Mouse (Mus musculus) bone marrow macrophage, adult 2 months (primary cell): Measurements from ENCODE around the gene Golga1. TPM values are rescaled to one million over a fixed set of nuclear protein-coding genes. Genes with fewer than 3 reads are reported as not detected.

Experiments used
- H3K27ac ChIP-seq: 2 replicates; pipeline ENCODE4 v1.5.1; 2012; ENCODE audit warnings: low read depth, low read length; ENCODE audit not compliant: insufficient read depth
- H3K4me1 ChIP-seq: 2 replicates; pipeline ENCODE4 v1.6.1; 2012; ENCODE audit warnings: low read length; ENCODE audit not compliant: control insufficient read depth, insufficient read depth
- H3K4me3 ChIP-seq: 2 replicates; pipeline ENCODE4 v1.5.1; 2012; ENCODE audit warnings: mild to moderate bottlenecking, low read length, moderate library complexity; ENCODE audit not compliant: insufficient read depth
- CTCF ChIP-seq: IDR thresholded peaks from 2 replicates; pipeline ENCODE4 v1.5.1; 2012; ENCODE audit warnings: low read depth, mild to moderate bottlenecking, low read length, moderate library complexity
- POLR2A ChIP-seq: IDR thresholded peaks from 2 replicates; pipeline ENCODE4 v1.6.1; 2012; ENCODE audit warnings: mild to moderate bottlenecking, low read depth, low read length, borderline replicate concordance
- polyA plus RNA-seq: library from polyadenylated mRNA; stranded (reverse); fragments of >200 nt; gene quantifications from 2 replicates; pipeline ENCODE4 v1.2.4, GENCODE M21; 2012; ENCODE audit not compliant: missing spikeins, insufficient read depth, insufficient read length

Gene Golga1
- polyA plus RNA-seq, 1 experiment: 19.3 TPM

- H3K27ac ChIP-seq: no peak overlapping the region
- peaks cover 14% of the 10 kb centered on the region for H3K4me1 ChIP-seq
- H3K4me3 ChIP-seq: no peak overlapping the region
- no peak for TF ChIP-seq POLR2A
- no peak for TF ChIP-seq CTCF
Measured at GRCm38 (mm10) chr2:39000587-39000919, 64.8 kb downstream of the Golga1 start.

DNA sequence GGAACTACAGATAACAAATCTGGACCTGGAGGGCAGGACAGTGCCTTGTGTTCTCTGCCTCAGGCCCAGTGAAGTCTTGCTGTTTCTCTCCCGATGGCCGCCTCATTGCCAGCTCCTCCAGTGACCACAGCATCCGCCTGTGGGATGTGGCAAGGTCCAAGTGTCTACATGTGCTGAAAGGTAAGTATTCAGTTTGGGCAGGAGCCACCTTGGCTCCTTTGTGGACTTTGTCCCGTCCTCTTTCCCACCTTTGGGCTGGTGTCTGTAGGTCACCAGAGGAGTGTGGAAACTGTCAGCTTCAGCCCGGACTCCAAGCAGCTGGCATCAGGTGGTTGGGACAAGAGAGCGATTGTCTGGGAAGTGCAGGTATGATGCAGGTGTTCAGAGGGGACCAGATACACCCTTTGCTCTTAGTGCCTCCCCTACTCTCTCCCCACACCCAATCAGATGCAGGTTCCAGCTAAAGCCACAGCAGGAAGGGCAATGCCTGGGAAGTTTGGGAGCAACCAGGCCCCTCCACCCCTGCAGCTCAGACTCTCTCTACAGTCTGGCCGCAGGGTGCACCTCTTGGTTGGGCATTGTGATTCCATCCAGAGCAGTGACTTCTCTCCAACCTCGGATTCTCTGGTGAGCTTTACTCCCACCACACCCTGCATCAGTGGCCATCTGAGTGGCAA lies 65.3 kb downstream of the Golga1 start:
- no peak for TF ChIP-seq POLR2A
- no peak for TF ChIP-seq CTCF
- no peak overlapping the region for H3K4me3 ChIP-seq
- H3K4me1 ChIP-seq: peaks cover 14% of the 10 kb centered on the region
- H3K27ac ChIP-seq: no peak overlapping the region

DNA sequence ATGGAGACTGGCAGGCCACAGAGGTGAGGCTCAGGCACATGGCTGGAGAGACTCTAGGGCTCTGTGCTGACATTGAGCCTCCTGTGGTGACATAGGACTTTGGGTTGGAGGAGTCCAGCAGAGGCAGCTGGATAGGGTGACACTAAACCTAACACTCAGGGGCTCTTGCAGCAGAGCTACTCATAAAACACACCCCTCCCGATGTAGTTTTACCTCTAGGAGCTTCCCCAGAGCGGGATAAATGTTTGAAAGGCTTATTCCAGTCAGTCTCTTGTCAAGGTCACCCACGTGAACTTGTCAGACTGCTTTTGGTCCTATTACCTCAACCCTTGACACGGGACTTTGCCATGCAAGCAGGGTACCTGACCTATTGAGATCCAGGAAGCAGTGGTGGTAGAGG lies 66.0 kb downstream of the Golga1 start:
- TF ChIP-seq CTCF (no peak), POLR2A (no peak)
- H3K27ac ChIP-seq: no peak overlapping the region
- peaks cover 14% of the 10 kb centered on the region for H3K4me1 ChIP-seq
- no peak overlapping the region for H3K4me3 ChIP-seq

- Histone ChIP-seq H3K4me1 (peaks cover 11% of the 10 kb centered on the region), H3K27ac (peak within 1 kb of the TSS; percentile 55), H3K4me3 (peak within 1 kb of the TSS; percentile 71)
- TF ChIP-seq CTCF (peak; percentile 100), POLR2A (no peak)
Measured at GRCm38 (mm10) chr2:38997386-38998374, 67.7 kb downstream of the Golga1 start, which contains the start of gene Wdr38. Gene Wdr38, plus strand, starts transcription at chr2:38997476.

DNA sequence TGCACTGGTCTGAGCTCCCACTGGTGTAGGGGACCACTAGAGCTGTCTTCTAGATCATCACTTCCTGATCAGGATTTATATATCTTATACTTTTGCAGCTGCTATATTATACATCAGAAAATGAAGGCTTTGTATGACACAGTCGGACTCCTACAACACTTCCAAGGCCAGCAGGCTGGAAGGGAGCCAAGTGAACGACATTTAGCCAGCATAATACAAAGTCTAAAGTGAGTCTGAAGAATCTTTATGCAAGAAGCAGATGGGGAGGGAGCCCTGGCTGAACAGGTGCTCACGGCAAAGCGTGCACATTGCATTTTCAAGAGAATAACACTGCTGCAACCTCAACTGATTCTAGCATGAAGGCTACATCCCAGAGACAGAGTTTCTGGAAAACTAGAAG lies 72.9 kb downstream of the Golga1 start:
- Histone ChIP-seq H3K4me1 (peaks cover 8% of the 10 kb centered on the region), H3K4me3 (no peak overlapping the region), H3K27ac (no peak overlapping the region)
- TF ChIP-seq POLR2A: no peak
- no peak for TF ChIP-seq CTCF

DNA sequence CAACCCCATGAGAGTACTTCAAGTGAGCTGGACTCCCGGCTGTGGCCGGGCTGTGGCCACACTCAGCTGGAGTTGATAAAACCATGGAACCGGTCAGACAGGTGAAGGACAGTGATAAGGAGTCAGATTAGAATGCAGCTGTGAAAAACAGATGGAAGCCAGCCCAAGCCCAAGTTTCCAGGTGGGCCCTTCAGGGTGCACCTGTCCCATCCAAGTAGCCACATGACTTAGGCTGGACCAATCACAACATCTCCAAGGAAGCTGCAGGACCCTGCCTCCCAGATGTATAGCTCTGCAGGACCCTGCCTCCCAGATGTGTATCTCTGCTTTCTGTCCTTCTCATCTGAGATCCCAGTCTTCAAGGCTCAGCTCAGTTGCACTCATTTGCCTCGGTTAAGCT lies 73.3 kb downstream of the Golga1 start:
- peaks cover 4% of the 10 kb centered on the region for H3K4me1 ChIP-seq
- no peak for TF ChIP-seq CTCF
- TF ChIP-seq POLR2A: no peak
- no peak overlapping the region for H3K27ac ChIP-seq
- no peak overlapping the region for H3K4me3 ChIP-seq

GRCm38 (mm10) chr2:38988929-38989328 lies 76.4 kb downstream of the Golga1 start:
- Histone ChIP-seq H3K4me3 (no peak overlapping the region), H3K4me1 (peaks cover 7% of the 10 kb centered on the region), H3K27ac (no peak overlapping the region)
- TF ChIP-seq POLR2A (no peak), CTCF (no peak)

GRCm38 (mm10) chr2:38987803-38988510 lies 77.4 kb downstream of the Golga1 start:
- Histone ChIP-seq H3K4me3 (no peak overlapping the region), H3K4me1 (peaks cover 7% of the 10 kb centered on the region), H3K27ac (no peak overlapping the region)
- TF ChIP-seq CTCF (no peak), POLR2A (no peak)

DNA sequence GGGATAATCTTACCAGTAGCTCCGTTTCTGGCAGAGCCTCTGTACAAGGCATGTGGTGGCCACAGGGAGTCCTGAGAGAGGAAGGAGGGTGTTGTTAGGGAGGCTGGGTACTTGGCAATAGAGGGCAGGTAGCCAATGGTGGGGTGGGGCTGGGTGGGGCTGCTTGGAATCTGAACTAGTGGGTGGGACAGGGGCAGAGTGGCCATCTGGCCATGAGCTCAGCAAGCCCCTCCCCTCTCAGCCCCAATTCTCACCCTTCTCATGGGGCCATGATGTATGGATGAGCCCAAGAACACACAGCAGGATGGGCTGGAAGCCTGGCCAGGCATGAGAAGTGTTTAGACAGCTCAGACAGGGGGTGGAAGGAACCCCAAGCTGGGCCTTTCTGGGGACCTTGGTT lies 78.0 kb downstream of the Golga1 start:
- no peak for TF ChIP-seq POLR2A
- no peak for TF ChIP-seq CTCF
- no peak overlapping the region for H3K4me3 ChIP-seq
- H3K4me1 ChIP-seq: peaks cover 7% of the 10 kb centered on the region
- H3K27ac ChIP-seq: no peak overlapping the region
